12 mouse cellular contexts compared by ENCODE assay signal in genomic region chr12:32123559-32123958, GRCm38 (mm10).
DNase-seq lines count a peak whose midpoint lies in the region; ATAC-seq and TF ChIP-seq lines count a peak whose summit lies in the region.
"Had no signal": no experiment of that assay in that cellular context is flagged by ENCODE, and none has a peak within 500 bp of the region (broad histone marks: within the 10 kb centered on the region; RNA-seq: fewer than 3 reads in every experiment).

No protein-coding gene starts in this region.

- DNase-seq in MEL-GATA-1-ER (ENCODE audit: extremely low read depth, low read depth): peak; percentile 79
- peak; percentile 37 to 51 for DNase-seq in adrenal gland, adult 18-20 months (ENCODE audit: low spot score in 2 of 2)
- peak; percentile 54 to 71 for DNase-seq in heart, adult 18-20 months
- DNase-seq in liver, embryonic 13.5 days: peak; percentile 79
- no peak for DNase-seq in layer of hippocampus, postnatal 36 days
- DNase-seq in kidney, adult 18-20 months: no peak
- DNase-seq in layer of hippocampus, adult 2 months (ENCODE audit: low spot score in 2 of 2): no peak
- DNase-seq: cerebellum, postnatal 25 days had no signal

- H3K27me3 ChIP-seq in liver, embryonic 13.5 days: no peaks in the 10 kb centered on the region
- no peaks in the 10 kb centered on the region for H3K27me3 ChIP-seq in neural tube, embryonic 15.5 days (replicated peaks)
- H3K27me3 ChIP-seq: Patski had no signal

- H3K4me2 ChIP-seq in liver, embryonic 13.5 days: peak overlapping the region; percentile 73
- no peak overlapping the region for H3K4me2 ChIP-seq in neural tube, embryonic 15.5 days

- peak overlapping the region; percentile 92 for H3K9ac ChIP-seq in liver, embryonic 13.5 days
- H3K9ac ChIP-seq in neural tube, embryonic 15.5 days (replicated peaks): no peak overlapping the region

- peak; percentile 87 for ATAC-seq in liver, embryonic 13.5 days (ENCODE audit: low read depth)
- no peak for ATAC-seq in neural tube, embryonic 15.5 days (ENCODE audit: low FRiP score)
- ATAC-seq: forebrain, embryonic 16.5 days; hindbrain, postnatal 0 days; Patski had no signal

- WGBS in liver, embryonic 13.5 days (ENCODE audit: insufficient replicate concordance): 7% methylated on average over 5 of the region's 5 CpGs
- whole genome bisulfite sequencing in neural tube, embryonic 15.5 days: 89% methylated on average over 5 of the region's 5 CpGs

- no peaks in the 10 kb centered on the region for H3K36me3 ChIP-seq in liver, embryonic 13.5 days
- H3K36me3 ChIP-seq in neural tube, embryonic 15.5 days: no peaks in the 10 kb centered on the region

- no peak for TF ChIP-seq CTCF in layer of hippocampus, adult 2 months (conservative IDR thresholded peaks at IDR 0.05)

- H3K9me3 ChIP-seq in liver, embryonic 13.5 days (replicated peaks): no peaks in the 10 kb centered on the region
- H3K9me3 ChIP-seq in neural tube, embryonic 15.5 days (replicated peaks): no peaks in the 10 kb centered on the region

- H3K27ac ChIP-seq in liver, embryonic 13.5 days: peak overlapping the region; percentile 100
- H3K27ac ChIP-seq in layer of hippocampus, adult 2 months: no peak overlapping the region
- H3K27ac ChIP-seq in neural tube, embryonic 15.5 days (replicated peaks): no peak overlapping the region
- H3K27ac ChIP-seq: hindbrain, postnatal 0 days had no signal

- H3K4me3 ChIP-seq in liver, embryonic 13.5 days (replicated peaks): peak overlapping the region; percentile 67
- H3K4me3 ChIP-seq in layer of hippocampus, adult 2 months: no peak overlapping the region
- H3K4me3 ChIP-seq in neural tube, embryonic 15.5 days (replicated peaks): no peak overlapping the region

- H3K4me1 ChIP-seq in liver, embryonic 13.5 days (replicated peaks): peaks cover 48% of the 10 kb centered on the region
- peaks cover 8% of the 10 kb centered on the region; the same call in 1 of the 2 replicates for H3K4me1 ChIP-seq in neural tube, embryonic 15.5 days

Comparison
In these comparisons a context has a peak if more than half of its experiments do, and no peak if none do; other contexts are left out.
1. DNase-seq: peak in MEL-GATA-1-ER (single experiment), adrenal gland, adult 18-20 months (2 of 2), heart, adult 18-20 months (2 of 2) and liver, embryonic 13.5 days (single experiment); none in layer of hippocampus, postnatal 36 days (0 of 2), kidney, adult 18-20 months (single experiment) and layer of hippocampus, adult 2 months (0 of 2).